Mouse (Mus musculus): Measurements from ENCODE around the gene Cast. TPM values are rescaled to one million over a fixed set of nuclear protein-coding genes. Genes with fewer than 3 reads are reported as not detected.
A peak's percentile ranks its signal among the peaks of the same experiment; 100 is the strongest.

The Cast gene
- 53.3 and 62.5 TPM in 2 replicates for polyA plus RNA-seq (2012; ENCODE audit: insufficient read depth, insufficient read length, missing spikeins)

DNA sequence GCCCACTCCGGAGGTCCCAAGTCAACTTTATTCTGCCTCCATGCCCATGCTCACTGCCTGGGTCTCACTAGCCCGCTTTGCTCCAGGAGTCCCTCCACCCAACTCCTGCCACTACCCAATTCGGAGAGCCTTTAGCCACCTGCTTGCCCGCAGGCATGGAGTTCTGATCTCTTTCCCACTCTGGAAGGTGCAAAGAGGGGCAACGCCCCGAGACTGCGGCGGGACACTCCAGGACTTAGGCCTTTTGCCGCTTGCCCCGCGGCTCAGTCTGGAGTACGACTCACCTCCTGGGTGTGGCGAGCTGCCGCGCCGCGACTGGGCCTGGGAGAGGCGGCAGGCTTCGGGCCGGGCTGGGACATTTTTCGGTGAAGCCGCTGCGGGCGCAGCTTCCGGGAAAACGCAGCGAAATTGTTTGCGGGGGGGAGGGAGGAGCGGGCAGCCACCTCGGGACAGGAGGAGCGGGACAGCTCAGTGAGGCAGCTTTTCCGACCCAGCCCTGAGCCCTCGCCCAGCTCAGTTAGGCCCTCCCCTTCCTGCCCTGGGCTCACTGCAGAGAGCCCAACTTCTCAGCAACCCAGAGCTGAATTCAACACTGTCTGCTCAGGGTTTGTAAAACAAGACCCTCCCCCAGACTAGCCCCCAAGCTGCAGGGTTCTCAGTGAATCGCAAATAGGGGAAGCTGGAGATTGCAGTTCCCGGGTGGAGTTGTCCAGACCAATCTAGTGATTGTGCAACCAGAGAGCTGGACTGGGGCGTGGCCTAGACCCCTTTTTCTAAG lies at the start of gene Cast:
Gene Cast (minus strand): TSS at position 659 of the 778 bp plus-strand sequence.
- peak within 1 kb of the TSS; percentile 85 for H3K27ac ChIP-seq (replicated peaks; ENCODE audit: low read depth, low read length)
- H3K4me1 ChIP-seq (ENCODE audit: control insufficient read depth, insufficient read depth, insufficient read length, low read length), result peaks cover 2% of the 10 kb centered on the region
- H3K4me3 ChIP-seq (ENCODE audit: insufficient read depth, low read depth, low read length), result peak within 1 kb of the TSS; percentile 90

GRCm38 (mm10) chr13:74854338-74855047 lies 45.9 kb upstream of the Cast start:
- H3K4me1 ChIP-seq (ENCODE audit: control insufficient read depth, insufficient read depth, insufficient read length, low read length), result no peaks in the 10 kb centered on the region
- H3K4me3 ChIP-seq (ENCODE audit: insufficient read depth, low read depth, low read length), result no peak overlapping the region
- H3K27ac ChIP-seq (replicated peaks; ENCODE audit: low read depth, low read length), result no peak overlapping the region

DNA sequence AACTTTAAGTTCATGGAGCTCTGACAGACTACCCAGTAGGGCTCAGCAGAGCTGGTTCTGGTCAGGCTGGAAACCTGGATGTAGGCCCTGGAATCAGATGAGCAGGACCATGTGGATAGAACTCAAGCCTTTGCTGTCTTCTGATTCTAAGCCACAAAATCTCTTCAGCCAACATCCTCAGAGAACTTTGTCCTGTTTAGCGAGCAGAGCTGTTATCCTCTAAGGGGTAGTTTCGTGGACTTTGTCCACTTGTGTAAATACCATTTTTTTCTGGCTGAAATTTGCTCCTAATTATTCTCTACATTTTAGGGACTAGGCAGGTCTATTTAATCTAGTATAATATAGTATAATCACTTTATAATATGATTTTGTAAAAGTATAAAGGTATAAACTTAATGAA lies 42.2 kb upstream of the Cast start:
- Histone ChIP-seq H3K4me3 (ENCODE audit: insufficient read depth, low read depth, low read length) (no peak overlapping the region), H3K4me1 (ENCODE audit: control insufficient read depth, insufficient read depth, insufficient read length, low read length) (no peaks in the 10 kb centered on the region), H3K27ac (replicated peaks; ENCODE audit: low read depth, low read length) (no peak overlapping the region)

DNA sequence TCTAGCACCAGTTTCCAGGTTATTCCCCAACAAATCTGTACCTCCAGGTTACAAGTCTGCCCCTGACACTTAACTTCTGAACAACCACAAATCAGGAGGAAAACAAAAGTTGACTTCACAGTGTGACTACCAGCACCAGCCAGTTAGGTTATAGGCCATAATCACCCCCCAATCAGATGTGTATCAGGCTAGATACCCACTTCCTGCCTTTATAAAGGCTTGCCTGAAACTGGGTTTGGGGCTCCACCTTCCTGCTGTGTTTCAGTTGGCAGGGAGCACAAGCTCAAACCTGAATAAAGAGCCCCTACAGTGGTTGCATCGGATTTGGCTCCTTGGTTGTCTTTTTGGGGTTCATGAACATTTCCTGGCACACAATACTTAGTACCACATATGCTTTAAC lies 37.3 kb upstream of the Cast start:
- no peaks in the 10 kb centered on the region for H3K4me1 ChIP-seq (ENCODE audit: control insufficient read depth, insufficient read depth, insufficient read length, low read length)
- no peak overlapping the region for H3K27ac ChIP-seq (replicated peaks; ENCODE audit: low read depth, low read length)
- no peak overlapping the region for H3K4me3 ChIP-seq (ENCODE audit: insufficient read depth, low read depth, low read length)

- Histone ChIP-seq H3K4me3 (ENCODE audit: insufficient read depth, low read depth, low read length) (no peak overlapping the region), H3K4me1 (ENCODE audit: control insufficient read depth, insufficient read depth, insufficient read length, low read length) (no peaks in the 10 kb centered on the region), H3K27ac (replicated peaks; ENCODE audit: low read depth, low read length) (no peak overlapping the region)
These were observed 25.9 kb upstream of the Cast start for GRCm38 (mm10) chr13:74834543-74834942.

GRCm38 (mm10) chr13:74822095-74822494 lies 13.5 kb upstream of the Cast start:
- H3K27ac ChIP-seq (replicated peaks; ENCODE audit: low read depth, low read length), result no peak overlapping the region
- H3K4me3 ChIP-seq (ENCODE audit: insufficient read depth, low read depth, low read length), result no peak overlapping the region
- H3K4me1 ChIP-seq (ENCODE audit: control insufficient read depth, insufficient read depth, insufficient read length, low read length), result no peaks in the 10 kb centered on the region

- Histone ChIP-seq H3K27ac (replicated peaks; ENCODE audit: low read depth, low read length) (no peak overlapping the region), H3K4me3 (ENCODE audit: insufficient read depth, low read depth, low read length) (no peak overlapping the region), H3K4me1 (ENCODE audit: control insufficient read depth, insufficient read depth, insufficient read length, low read length) (no peaks in the 10 kb centered on the region)
These were observed 7.1 kb upstream of the Cast start for GRCm38 (mm10) chr13:74815753-74816152.

- Histone ChIP-seq H3K27ac (replicated peaks; ENCODE audit: low read depth, low read length) (peak overlapping the region; percentile 85), H3K4me1 (ENCODE audit: control insufficient read depth, insufficient read depth, insufficient read length, low read length) (peaks cover 2% of the 10 kb centered on the region), H3K4me3 (ENCODE audit: insufficient read depth, low read depth, low read length) (peak overlapping the region; percentile 90)
These were observed 1.0 kb downstream of the Cast start for GRCm38 (mm10) chr13:74807446-74808151.

DNA sequence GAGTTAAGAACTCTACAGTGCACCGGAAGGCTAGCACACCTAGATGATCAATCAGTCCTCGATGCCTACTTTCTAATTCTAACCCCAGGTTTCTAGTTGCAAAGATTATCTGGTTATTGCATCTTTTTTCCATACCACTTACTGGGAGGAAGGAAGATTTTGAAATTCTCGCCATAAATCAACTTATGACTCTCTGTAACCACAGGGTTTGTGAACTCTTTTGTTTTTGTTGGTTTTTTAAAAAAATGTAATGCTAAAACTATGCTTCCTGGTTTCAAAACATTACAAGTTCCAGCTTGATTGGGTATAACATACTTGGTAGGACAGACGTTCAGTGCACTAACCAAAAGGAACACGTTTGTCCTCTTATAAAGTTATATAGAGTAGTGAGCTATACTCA lies 1.7 kb downstream of the Cast start:
- Histone ChIP-seq H3K27ac (replicated peaks; ENCODE audit: low read depth, low read length) (no peak overlapping the region), H3K4me1 (ENCODE audit: control insufficient read depth, insufficient read depth, insufficient read length, low read length) (peaks cover 2% of the 10 kb centered on the region), H3K4me3 (ENCODE audit: insufficient read depth, low read depth, low read length) (peak overlapping the region; percentile 90)

GRCm38 (mm10) chr13:74794435-74794834 lies 14.2 kb downstream of the Cast start:
- no peak overlapping the region for H3K27ac ChIP-seq (replicated peaks; ENCODE audit: low read depth, low read length)
- H3K4me3 ChIP-seq (ENCODE audit: insufficient read depth, low read depth, low read length), result no peak overlapping the region
- H3K4me1 ChIP-seq (ENCODE audit: control insufficient read depth, insufficient read depth, insufficient read length, low read length), result no peaks in the 10 kb centered on the region; the same call in none of the 2 replicates

DNA sequence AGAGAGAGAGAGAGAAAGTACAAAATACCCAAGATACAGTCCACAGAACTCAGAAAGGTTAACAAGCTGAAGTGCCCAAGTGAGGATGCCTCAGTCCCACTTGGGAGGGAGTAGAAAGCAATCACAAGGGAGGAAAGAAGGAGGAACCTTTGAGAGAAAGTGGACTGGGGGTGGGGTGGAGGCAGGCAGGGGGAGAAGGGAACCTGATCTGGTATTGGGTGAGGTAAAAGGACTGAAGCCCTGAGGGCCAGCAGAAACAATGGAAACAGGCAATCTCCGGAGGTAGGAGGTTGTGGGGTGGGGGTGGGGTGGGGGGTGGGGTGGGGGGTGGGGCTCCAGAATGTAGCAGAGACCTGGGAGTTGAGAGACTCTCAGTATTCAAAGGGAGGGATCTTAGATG lies 20.9 kb downstream of the Cast start:
- no peak overlapping the region for H3K4me3 ChIP-seq (ENCODE audit: insufficient read depth, low read depth, low read length)
- H3K27ac ChIP-seq (replicated peaks; ENCODE audit: low read depth, low read length), result no peak overlapping the region
- no peaks in the 10 kb centered on the region; the same call in none of the 2 replicates for H3K4me1 ChIP-seq (ENCODE audit: control insufficient read depth, insufficient read depth, insufficient read length, low read length)

- no peak overlapping the region for H3K27ac ChIP-seq (replicated peaks; ENCODE audit: low read depth, low read length)
- H3K4me1 ChIP-seq (ENCODE audit: control insufficient read depth, insufficient read depth, insufficient read length, low read length), result peaks cover 3% of the 10 kb centered on the region; the same call in 1 of the 2 replicates
- H3K4me3 ChIP-seq (ENCODE audit: insufficient read depth, low read depth, low read length), result no peak overlapping the region
These were observed 36.5 kb downstream of the Cast start for GRCm38 (mm10) chr13:74772151-74772550.

- Histone ChIP-seq H3K4me3 (ENCODE audit: insufficient read depth, low read depth, low read length) (peak overlapping the region; percentile 82), H3K4me1 (ENCODE audit: control insufficient read depth, insufficient read depth, insufficient read length, low read length) (peaks cover 3% of the 10 kb centered on the region; the same call in 1 of the 2 replicates), H3K27ac (replicated peaks; ENCODE audit: low read depth, low read length) (peak overlapping the region; percentile 95)
These were observed 38.1 kb downstream of the Cast start for GRCm38 (mm10) chr13:74770480-74770879.

GRCm38 (mm10) chr13:74769871-74770270 lies 38.7 kb downstream of the Cast start:
- Histone ChIP-seq H3K27ac (replicated peaks; ENCODE audit: low read depth, low read length) (peak overlapping the region; percentile 95), H3K4me3 (ENCODE audit: insufficient read depth, low read depth, low read length) (peak overlapping the region; percentile 82), H3K4me1 (ENCODE audit: control insufficient read depth, insufficient read depth, insufficient read length, low read length) (peaks cover 3% of the 10 kb centered on the region; the same call in 1 of the 2 replicates)

DNA sequence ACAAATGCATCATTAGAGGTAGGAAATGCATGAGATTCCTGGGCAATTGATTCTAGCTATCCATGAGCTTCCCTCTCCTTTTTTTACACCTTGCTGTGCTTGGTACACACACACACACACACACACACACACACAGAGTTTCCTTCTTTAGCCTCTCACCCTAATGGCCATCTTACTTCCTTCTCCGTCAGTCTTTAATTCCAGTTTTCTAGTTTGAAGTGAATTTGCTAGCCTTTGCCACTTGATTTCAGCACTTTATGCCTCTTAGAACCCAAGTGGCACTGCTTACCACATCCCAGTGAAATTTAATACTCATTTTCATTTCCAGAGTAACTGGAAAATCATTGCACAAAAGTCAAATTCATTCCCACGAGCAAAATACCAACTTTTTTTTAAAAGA lies 41.4 kb downstream of the Cast start:
- Histone ChIP-seq H3K27ac (replicated peaks; ENCODE audit: low read depth, low read length) (peak overlapping the region; percentile 20; the same call in 1 of the 2 replicates), H3K4me1 (ENCODE audit: control insufficient read depth, insufficient read depth, insufficient read length, low read length) (peaks cover 3% of the 10 kb centered on the region; the same call in 1 of the 2 replicates), H3K4me3 (ENCODE audit: insufficient read depth, low read depth, low read length) (no peak overlapping the region)
